Mouse (Mus musculus) small intestine, adult 2 months (tissue): ENCODE measurements around the gene Ccm2l.

ENCODE experiments used
- CTCF ChIP-seq: fragments of 200-500 bp; IDR thresholded peaks from 2 replicates; pipeline ENCODE4 v1.5.1; 2012; ENCODE audit warnings: low read depth, mild to moderate bottlenecking, control low read depth, inconsistent platforms, low read length, moderate library complexity, mixed read lengths; ENCODE audit not compliant: insufficient replicate concordance, insufficient read length; ENCODE audit errors: extremely low read depth
- POLR2A ChIP-seq: fragments of 200-500 bp; IDR thresholded peaks from 2 replicates; pipeline ENCODE4 v1.6.1; 2012; ENCODE audit warnings: low read depth, mild to moderate bottlenecking, control low read depth, inconsistent platforms, low read length, moderate library complexity

GRCm38 (mm10) chr2:153045884-153046299 is 19.9 kb upstream of the Ccm2l start:
- TF ChIP-seq CTCF, result no peak
- no peak for TF ChIP-seq POLR2A
